Mouse (Mus musculus) MEL (cell line): ENCODE measurements around the gene Skint11. TPM values are rescaled to one million over a fixed set of nuclear protein-coding genes. Genes with fewer than 3 reads are reported as not detected.
"Not testable (repeated sequence)": the region's sequence is repeated elsewhere in the genome, so short reads cannot be mapped to it uniquely, and the experiment has no call there.

ENCODE experiments used
- DNase-seq: peaks from one replicate; pipeline ENCODE4 v3.0.0; 2011; ENCODE audit warnings: low read depth, low spot score
- H3K27ac ChIP-seq: 2 replicates; pipeline ENCODE4 v1.5.1; 2012; ENCODE audit warnings: low read depth, mild to moderate bottlenecking, control low read depth, low read length, moderate library complexity; ENCODE audit not compliant: control insufficient read depth
- H3K27me3 ChIP-seq, 2 experiments: fragments of 150-350 bp in 1 of 2; sonication (generic) in 1 of 2; 2 replicates each; pipeline ENCODE4 v1.6.1; 2012; ENCODE audit warnings: low read length in 2 of 2, mild to moderate bottlenecking in 2 of 2, improper control_type of control experiment in 1 of 2, moderate library complexity in 1 of 2; ENCODE audit not compliant: insufficient read depth in 2 of 2, control insufficient read depth in 1 of 2
- H3K36me3 ChIP-seq, 2 experiments: 2 replicates each; pipeline ENCODE4 v1.6.1; 2012 to 2014; ENCODE audit warnings: low read length in 2 of 2, improper control_type of control experiment in 1 of 2, inconsistent platforms in 1 of 2, mild to moderate bottlenecking in 1 of 2; ENCODE audit not compliant: insufficient read depth in 2 of 2, control insufficient read depth in 1 of 2
- H3K4me1 ChIP-seq, 2 experiments: fragments of 150-350 bp in 1 of 2; sonication (generic) in 1 of 2; 2 replicates each; pipeline ENCODE4 v1.6.1; 2012; ENCODE audit warnings: low read length in 2 of 2, improper control_type of control experiment in 1 of 2, mild to moderate bottlenecking in 1 of 2; ENCODE audit not compliant: insufficient read depth in 2 of 2, control insufficient read depth in 1 of 2
- H3K4me3 ChIP-seq, 2 experiments: fragments of 150-350 bp in 1 of 2; sonication (generic) in 1 of 2; 2 replicates each; pipeline ENCODE4 v1.5.1; 2012; ENCODE audit warnings: low read depth in 2 of 2, low read length in 2 of 2, mild to moderate bottlenecking in 2 of 2, moderate library complexity in 2 of 2, control low read depth in 1 of 2, improper control_type of control experiment in 1 of 2; ENCODE audit not compliant: control insufficient read depth in 1 of 2, insufficient read depth in 1 of 2
- H3K79me2 ChIP-seq: 2 replicates; pipeline ENCODE4 v1.6.1; 2012; ENCODE audit warnings: mild to moderate bottlenecking, low read length, moderate library complexity; ENCODE audit not compliant: control insufficient read depth, poor library complexity, insufficient read depth
- H3K9ac ChIP-seq: 2 replicates; pipeline ENCODE4 v1.6.1; 2012; ENCODE audit warnings: low read depth, mild to moderate bottlenecking, control low read depth, low read length, moderate library complexity; ENCODE audit not compliant: control insufficient read depth, poor library complexity, severe bottlenecking
- H3K9me3 ChIP-seq: fragments of 150-350 bp; sonication (generic); replicated peaks from 2 replicates; pipeline ENCODE4 v1.6.1; 2012; ENCODE audit warnings: mild to moderate bottlenecking, low read length, improper control_type of control experiment, moderate library complexity; ENCODE audit not compliant: insufficient read depth
- polyA plus RNA-seq, 2 experiments: library from polyadenylated mRNA; stranded (reverse) in 1 of 2; unstranded in 1 of 2; fragments of >175 nt in 1 of 2; fragments of >200 nt in 1 of 2; gene quantifications; 2 replicates each; pipeline versions ENCODE4 v1.2.1 to v1.2.4; 2012; ENCODE audit warnings: low replicate concordance in 2 of 2, low read depth in 1 of 2; ENCODE audit not compliant: insufficient read length in 2 of 2, insufficient read depth in 1 of 2, missing spikeins in 1 of 2
- total RNA-seq: library from RNA; depleted of rRNA; stranded (reverse); fragments of 300-350 nt; gene quantifications from 2 replicates; pipeline ENCODE4 v1.2.3, GENCODE M21; 2012; rRNA removed

The Skint11 gene
- total and polyA plus RNA-seq, 3 experiments, result not detected

DNA sequence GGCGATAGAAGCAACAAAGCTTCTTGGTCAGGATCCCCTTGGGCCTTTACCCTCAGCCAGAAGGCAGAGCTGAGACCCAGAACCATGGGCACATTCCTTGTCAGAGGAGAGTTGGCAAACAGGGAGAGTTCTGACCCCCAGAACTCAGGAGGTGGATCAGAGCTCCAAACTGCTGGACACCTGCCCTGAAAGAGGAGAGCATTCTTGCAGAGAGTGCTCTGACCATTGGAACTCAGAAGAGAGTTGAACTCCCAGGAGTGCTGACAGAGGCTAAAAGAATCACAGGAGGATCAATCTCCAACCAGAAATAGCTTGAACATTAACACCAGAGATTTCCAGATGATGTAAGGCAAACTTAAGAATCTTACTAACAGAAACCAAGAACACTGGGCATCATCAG, 93.7 kb downstream of the Skint11 start:
- H3K4me3 ChIP-seq, result not testable (repeated sequence)

More for the DNA sequence above, 93.7 kb downstream of the Skint11 start:
- H3K27ac ChIP-seq, H3K9ac ChIP-seq, H3K36me3 ChIP-seq, DNase-seq, H3K27me3 ChIP-seq, H3K9me3 ChIP-seq, H3K79me2 ChIP-seq, H3K4me1 ChIP-seq: not testable (repeated sequence)

Other genes starting within 250 kb of the Skint11 start
- gene Skint5, start 163.9 kb upstream of the Skint11 start, total RNA-seq, result not detected in 2 replicates
- gene Skint5, start 163.9 kb upstream of the Skint11 start, polyA plus RNA-seq, result not detected
- not detected in 2 replicates for gene Trabd2b, start 243.3 kb downstream of the Skint11 start, total RNA-seq
- gene Trabd2b, start 243.3 kb downstream of the Skint11 start, polyA plus RNA-seq, result not detected